Mouse (Mus musculus): ENCODE results near the gene Trim41. TPM values are rescaled to one million over a fixed set of nuclear protein-coding genes. Genes with fewer than 3 reads are reported as not detected.

Trim41 gene
- total and polyA plus RNA-seq, 2 experiments from 2014 or later, result 5.5 to 43.3 TPM

DNA sequence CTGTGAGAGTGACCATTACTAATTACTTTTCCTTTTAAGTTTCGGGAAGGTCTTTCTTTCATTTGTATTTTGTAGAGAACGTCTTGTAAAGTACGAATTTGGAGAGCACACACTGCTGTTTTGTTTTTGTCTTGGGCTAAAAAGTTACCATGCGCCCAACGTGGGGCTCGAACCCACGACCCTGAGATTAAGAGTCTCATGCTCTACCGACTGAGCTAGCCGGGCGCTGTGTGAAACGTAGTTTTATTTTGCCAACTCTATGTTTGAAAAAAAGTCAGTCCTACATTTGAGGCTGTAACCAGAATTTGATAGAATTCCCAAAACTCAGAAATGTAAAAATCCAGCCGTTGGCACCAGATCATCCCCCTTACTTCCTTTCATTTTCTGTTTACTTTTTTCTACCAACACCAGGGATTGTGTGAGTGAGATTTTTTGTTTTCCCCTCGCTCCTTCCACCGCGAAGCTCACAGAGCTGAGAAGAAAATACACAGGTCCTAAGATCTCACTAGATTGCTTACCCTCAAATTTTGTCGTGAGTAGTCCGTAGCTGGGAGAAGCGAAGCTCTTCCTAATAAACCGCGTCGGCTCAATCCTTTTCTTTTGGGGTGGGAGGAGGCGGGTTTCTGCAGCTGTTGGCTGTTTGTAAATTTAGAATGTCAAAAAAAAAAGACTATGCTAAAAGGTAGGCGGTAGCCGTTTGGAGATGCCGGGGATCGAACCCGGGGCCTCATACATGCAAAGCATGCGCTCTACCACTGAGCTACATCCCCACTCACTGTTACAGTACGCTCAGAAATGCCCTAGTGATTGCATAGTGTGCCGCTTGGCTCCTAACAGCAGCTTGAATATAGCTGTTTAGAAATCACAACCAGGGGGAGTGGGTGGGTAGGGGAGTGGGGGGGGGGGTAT is 16.8 kb upstream of the Trim41 start:
- Histone ChIP-seq H3K4me2 (ENCODE audit: low read depth, low read length) (peak overlapping the region; percentile 60), H3K9me3 (ENCODE audit: low read length) (no peaks in the 10 kb centered on the region), H3K36me3 (ENCODE audit: insufficient read depth, low read length) (no peaks in the 10 kb centered on the region), H3K4me3 (ENCODE audit: low read length) (peak overlapping the region; percentile 62), H3K27ac (peak overlapping the region; percentile 71), H3K4me1 (ENCODE audit: insufficient read depth, low read length) (peaks cover 5% of the 10 kb centered on the region; the same call in 1 of the 2 replicates), H3K27me3 (ENCODE audit: insufficient read depth, low read length) (no peaks in the 10 kb centered on the region), H3K9ac (replicated peaks; ENCODE audit: low read length) (peak overlapping the region; percentile 56)
- ATAC-seq (peak; percentile 88), DNase-seq (ENCODE audit: low spot score) (peak; percentile 92)
- TF ChIP-seq CTCF (IDR thresholded peaks at IDR 0.05; ENCODE audit: low read depth), result 0 out of 2 replicates have a peak, but pooled peaks have one; percentile 8
- 0% methylated on average over 30 of the region's 30 CpGs for WGBS

- ATAC-seq (no peak), DNase-seq (ENCODE audit: low spot score) (no peak)
- Histone ChIP-seq H3K9me3 (ENCODE audit: low read length) (no peaks in the 10 kb centered on the region), H3K27me3 (ENCODE audit: insufficient read depth, low read length) (no peaks in the 10 kb centered on the region), H3K4me2 (ENCODE audit: low read depth, low read length) (peak overlapping the region; percentile 60), H3K4me1 (ENCODE audit: insufficient read depth, low read length) (0 out of 2 replicates have a peak, but pooled peaks cover 2% of the 10 kb centered on the region), H3K9ac (replicated peaks; ENCODE audit: low read length) (no peak overlapping the region), H3K4me3 (ENCODE audit: low read length) (peak overlapping the region; percentile 62), H3K27ac (no peak overlapping the region), H3K36me3 (ENCODE audit: insufficient read depth, low read length) (no peaks in the 10 kb centered on the region)
- WGBS, result 33% methylated on average over 9 of the region's 9 CpGs
- TF ChIP-seq CTCF (IDR thresholded peaks at IDR 0.05; ENCODE audit: low read depth), result no peak
Measured at GRCm38 (mm10) chr11:48833078-48833730, 16.1 kb upstream of the Trim41 start.

DNA sequence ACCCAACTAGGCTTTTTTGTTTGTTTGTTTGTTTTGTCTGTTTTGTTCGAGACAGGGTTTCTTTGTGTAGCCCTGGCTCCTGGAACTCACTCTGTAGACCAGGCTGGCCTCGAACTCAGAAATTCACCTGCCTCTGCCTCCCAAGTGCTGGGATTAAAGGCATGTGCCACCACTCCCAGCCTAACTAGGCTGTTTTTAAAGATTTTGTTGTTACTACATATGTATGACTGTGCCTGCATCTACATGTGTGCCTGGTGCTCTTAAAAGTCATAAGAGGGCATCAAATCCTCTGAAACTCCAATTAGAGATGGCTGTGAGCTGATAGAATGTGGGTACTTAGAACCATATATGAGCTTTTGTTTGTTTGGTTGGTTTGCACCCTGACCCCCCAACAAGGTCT is 14.1 kb upstream of the Trim41 start:
- Histone ChIP-seq H3K36me3 (ENCODE audit: insufficient read depth, low read length) (no peaks in the 10 kb centered on the region), H3K9ac (replicated peaks; ENCODE audit: low read length) (no peak overlapping the region), H3K4me3 (ENCODE audit: low read length) (no peak overlapping the region), H3K4me2 (ENCODE audit: low read depth, low read length) (no peak overlapping the region), H3K4me1 (ENCODE audit: insufficient read depth, low read length) (no peaks in the 10 kb centered on the region), H3K27ac (no peak overlapping the region), H3K27me3 (ENCODE audit: insufficient read depth, low read length) (no peaks in the 10 kb centered on the region), H3K9me3 (ENCODE audit: low read length) (no peaks in the 10 kb centered on the region)
- no peak for TF ChIP-seq CTCF (IDR thresholded peaks at IDR 0.05; ENCODE audit: low read depth)
- 68% methylated on average over 2 of the region's 2 CpGs for WGBS
- no peak for ATAC-seq
- DNase-seq (ENCODE audit: low spot score), result no peak

GRCm38 (mm10) chr11:48830279-48830678 is 13.1 kb upstream of the Trim41 start:
- Histone ChIP-seq H3K4me3 (ENCODE audit: low read length) (no peak overlapping the region), H3K36me3 (ENCODE audit: insufficient read depth, low read length) (no peaks in the 10 kb centered on the region), H3K4me1 (ENCODE audit: insufficient read depth, low read length) (no peaks in the 10 kb centered on the region), H3K9me3 (ENCODE audit: low read length) (no peaks in the 10 kb centered on the region), H3K9ac (replicated peaks; ENCODE audit: low read length) (no peak overlapping the region), H3K4me2 (ENCODE audit: low read depth, low read length) (no peak overlapping the region), H3K27me3 (ENCODE audit: insufficient read depth, low read length) (no peaks in the 10 kb centered on the region), H3K27ac (no peak overlapping the region)
- WGBS, result 82% methylated on average over 2 of the region's 2 CpGs
- no peak for DNase-seq (ENCODE audit: low spot score)
- no peak for ATAC-seq
- TF ChIP-seq CTCF (IDR thresholded peaks at IDR 0.05; ENCODE audit: low read depth), result no peak

GRCm38 (mm10) chr11:48827926-48828325 is 10.8 kb upstream of the Trim41 start:
- 67% methylated on average over 6 of the region's 6 CpGs for WGBS
- Histone ChIP-seq H3K36me3 (ENCODE audit: insufficient read depth, low read length) (no peaks in the 10 kb centered on the region), H3K4me3 (ENCODE audit: low read length) (no peak overlapping the region), H3K4me1 (ENCODE audit: insufficient read depth, low read length) (peaks cover 6% of the 10 kb centered on the region; the same call in 1 of the 2 replicates), H3K27ac (no peak overlapping the region), H3K9ac (replicated peaks; ENCODE audit: low read length) (no peak overlapping the region), H3K27me3 (ENCODE audit: insufficient read depth, low read length) (no peaks in the 10 kb centered on the region), H3K4me2 (ENCODE audit: low read depth, low read length) (no peak overlapping the region), H3K9me3 (ENCODE audit: low read length) (no peaks in the 10 kb centered on the region)
- DNase-seq (ENCODE audit: low spot score) (no peak), ATAC-seq (no peak)
- TF ChIP-seq CTCF (IDR thresholded peaks at IDR 0.05; ENCODE audit: low read depth), result no peak

GRCm38 (mm10) chr11:48826752-48827096 is 9.6 kb upstream of the Trim41 start:
- DNase-seq (ENCODE audit: low spot score), result peak; percentile 29
- Histone ChIP-seq H3K4me1 (ENCODE audit: insufficient read depth, low read length) (peaks cover 6% of the 10 kb centered on the region; the same call in 1 of the 2 replicates), H3K27ac (peak overlapping the region; percentile 32; the same call in 1 of the 2 replicates), H3K9me3 (ENCODE audit: low read length) (no peaks in the 10 kb centered on the region), H3K9ac (replicated peaks; ENCODE audit: low read length) (no peak overlapping the region; the same call in 1 of the 2 replicates), H3K27me3 (ENCODE audit: insufficient read depth, low read length) (no peaks in the 10 kb centered on the region), H3K4me3 (ENCODE audit: low read length) (peak overlapping the region; percentile 42), H3K36me3 (ENCODE audit: insufficient read depth, low read length) (no peaks in the 10 kb centered on the region), H3K4me2 (ENCODE audit: low read depth, low read length) (peak overlapping the region; percentile 55)
- under 1% methylated on average over 6 of the region's 6 CpGs for WGBS
- TF ChIP-seq CTCF (IDR thresholded peaks at IDR 0.05; ENCODE audit: low read depth), result no peak
- ATAC-seq, result peak; percentile 25; the same call in 1 of the 2 replicates

All from hindbrain, postnatal 0 days (tissue).